Mouse (Mus musculus): ENCODE results near the gene Cyp2d12. TPM values are rescaled to one million over a fixed set of nuclear protein-coding genes. Genes with fewer than 3 reads are reported as not detected.
"Not testable (repeated sequence)": the region's sequence is repeated elsewhere in the genome, so short reads cannot be mapped to it uniquely, and the experiment has no call there.

Gene Cyp2d12
- not detected in 2 replicates for polyA plus RNA-seq (2015; fragmentation: Nextera tagmentation; extraction: Ambion mirVana)

- Histone ChIP-seq H3K27ac (replicated peaks) (no peak within 1 kb of the TSS), H3K9me3 (replicated peaks) (no peaks in the 10 kb centered on the region; the same call in 1 of the 2 replicates), H3K27me3 (no peaks in the 10 kb centered on the region), H3K4me1 (no peaks in the 10 kb centered on the region), H3K4me2 (replicated peaks) (no peak within 1 kb of the TSS), H3K36me3 (no peaks in the 10 kb centered on the region), H3K9ac (no peak within 1 kb of the TSS), H3K4me3 (replicated peaks) (no peak within 1 kb of the TSS)
- 83% methylated on average over 7 of the region's 7 CpGs for WGBS
- ATAC-seq (ENCODE audit: insufficient number of reproducible peaks, low FRiP score, low TSS enrichment, low read depth), result no peak
These were observed at the start of gene Cyp2d12 for GRCm38 (mm10) chr15:82554531-82555230. Cyp2d12 (plus strand) TSS chr15:82555072.

- Histone ChIP-seq H3K9me3 (replicated peaks) (0 out of 2 replicates have a peak, but pooled peaks cover 4% of the 10 kb centered on the region), H3K4me3 (replicated peaks) (no peak overlapping the region), H3K4me1 (no peaks in the 10 kb centered on the region), H3K36me3 (no peaks in the 10 kb centered on the region), H3K9ac (no peak overlapping the region), H3K27me3 (no peaks in the 10 kb centered on the region), H3K4me2 (replicated peaks) (no peak overlapping the region), H3K27ac (replicated peaks) (no peak overlapping the region)
- ATAC-seq (ENCODE audit: insufficient number of reproducible peaks, low FRiP score, low TSS enrichment, low read depth), result no peak
- 66% methylated on average over 3 of the region's 3 CpGs for WGBS
These were observed 47.9 kb upstream of the Cyp2d12 start for GRCm38 (mm10) chr15:82506971-82507370.

- WGBS, result 46% methylated on average over 4 of the region's 4 CpGs
- not testable (repeated sequence) for H3K36me3 ChIP-seq; H3K9ac ChIP-seq; ATAC-seq (ENCODE audit: insufficient number of reproducible peaks, low FRiP score, low TSS enrichment, low read depth); H3K4me3 ChIP-seq (replicated peaks); H3K27me3 ChIP-seq; H3K4me1 ChIP-seq; H3K27ac ChIP-seq (replicated peaks); H3K9me3 ChIP-seq (replicated peaks); H3K4me2 ChIP-seq (replicated peaks)
These were observed 47.1 kb upstream of the Cyp2d12 start for GRCm38 (mm10) chr15:82507740-82508139.

- not testable (repeated sequence) for H3K27ac ChIP-seq (replicated peaks); H3K4me3 ChIP-seq (replicated peaks); ATAC-seq (ENCODE audit: insufficient number of reproducible peaks, low FRiP score, low TSS enrichment, low read depth); H3K9ac ChIP-seq; H3K27me3 ChIP-seq; H3K9me3 ChIP-seq (replicated peaks); H3K4me2 ChIP-seq (replicated peaks); H3K4me1 ChIP-seq; H3K36me3 ChIP-seq
- WGBS, result 72% methylated on average over 4 of the region's 4 CpGs
These were observed 45.4 kb upstream of the Cyp2d12 start for GRCm38 (mm10) chr15:82509495-82509894.

GRCm38 (mm10) chr15:82510500-82510899 lies 44.4 kb upstream of the Cyp2d12 start:
- not testable (repeated sequence) for ATAC-seq (ENCODE audit: insufficient number of reproducible peaks, low FRiP score, low TSS enrichment, low read depth); H3K27ac ChIP-seq (replicated peaks); H3K27me3 ChIP-seq; H3K9ac ChIP-seq; H3K9me3 ChIP-seq (replicated peaks); H3K4me1 ChIP-seq; H3K4me3 ChIP-seq (replicated peaks); H3K36me3 ChIP-seq; H3K4me2 ChIP-seq (replicated peaks)

GRCm38 (mm10) chr15:82512111-82512510 lies 42.8 kb upstream of the Cyp2d12 start:
- not testable (repeated sequence) for H3K4me2 ChIP-seq (replicated peaks); H3K9ac ChIP-seq; H3K4me1 ChIP-seq; H3K27ac ChIP-seq (replicated peaks); H3K4me3 ChIP-seq (replicated peaks); H3K36me3 ChIP-seq; ATAC-seq (ENCODE audit: insufficient number of reproducible peaks, low FRiP score, low TSS enrichment, low read depth); H3K27me3 ChIP-seq; H3K9me3 ChIP-seq (replicated peaks)
- 59% methylated on average over 2 of the region's 2 CpGs for WGBS

- not testable (repeated sequence) for H3K4me3 ChIP-seq (replicated peaks); ATAC-seq (ENCODE audit: insufficient number of reproducible peaks, low FRiP score, low TSS enrichment, low read depth); H3K36me3 ChIP-seq; H3K9ac ChIP-seq; H3K9me3 ChIP-seq (replicated peaks); H3K4me2 ChIP-seq (replicated peaks); H3K27me3 ChIP-seq; H3K27ac ChIP-seq (replicated peaks); H3K4me1 ChIP-seq
- 85% methylated on average over 23 of the region's 23 CpGs for WGBS
These were observed 38.7 kb upstream of the Cyp2d12 start for GRCm38 (mm10) chr15:82516174-82516573.

- not testable (repeated sequence) for ATAC-seq (ENCODE audit: insufficient number of reproducible peaks, low FRiP score, low TSS enrichment, low read depth); H3K9me3 ChIP-seq (replicated peaks); H3K27ac ChIP-seq (replicated peaks); H3K4me1 ChIP-seq; H3K27me3 ChIP-seq; H3K36me3 ChIP-seq; H3K9ac ChIP-seq; H3K4me3 ChIP-seq (replicated peaks); H3K4me2 ChIP-seq (replicated peaks)
- 86% methylated on average over 8 of the region's 9 CpGs for WGBS
These were observed 27.5 kb upstream of the Cyp2d12 start for GRCm38 (mm10) chr15:82527371-82527770.

- not testable (repeated sequence) for H3K9ac ChIP-seq; ATAC-seq (ENCODE audit: insufficient number of reproducible peaks, low FRiP score, low TSS enrichment, low read depth); H3K4me1 ChIP-seq; H3K4me2 ChIP-seq (replicated peaks); H3K9me3 ChIP-seq (replicated peaks); H3K27me3 ChIP-seq; H3K27ac ChIP-seq (replicated peaks); H3K4me3 ChIP-seq (replicated peaks); H3K36me3 ChIP-seq
- 91% methylated on average over 3 of the region's 3 CpGs for WGBS
These were observed 22.2 kb upstream of the Cyp2d12 start for GRCm38 (mm10) chr15:82532721-82533120.

- not testable (repeated sequence) for H3K4me3 ChIP-seq (replicated peaks); H3K9me3 ChIP-seq (replicated peaks); H3K27ac ChIP-seq (replicated peaks); H3K4me2 ChIP-seq (replicated peaks); ATAC-seq (ENCODE audit: insufficient number of reproducible peaks, low FRiP score, low TSS enrichment, low read depth); H3K36me3 ChIP-seq; H3K27me3 ChIP-seq; H3K9ac ChIP-seq; H3K4me1 ChIP-seq
- WGBS, result 72% methylated on average over 3 of the region's 3 CpGs
These were observed 11.9 kb upstream of the Cyp2d12 start for GRCm38 (mm10) chr15:82542976-82543375.

- not testable (repeated sequence) for ATAC-seq (ENCODE audit: insufficient number of reproducible peaks, low FRiP score, low TSS enrichment, low read depth)
These were observed 10.3 kb upstream of the Cyp2d12 start for GRCm38 (mm10) chr15:82544561-82544960.

GRCm38 (mm10) chr15:82547753-82548152 lies 7.1 kb upstream of the Cyp2d12 start:
- 80% methylated on average over 4 of the region's 4 CpGs for WGBS
- H3K27ac ChIP-seq (replicated peaks); H3K4me2 ChIP-seq (replicated peaks); H3K4me3 ChIP-seq (replicated peaks); H3K27me3 ChIP-seq; H3K36me3 ChIP-seq; H3K9me3 ChIP-seq (replicated peaks); ATAC-seq (ENCODE audit: insufficient number of reproducible peaks, low FRiP score, low TSS enrichment, low read depth); H3K9ac ChIP-seq; H3K4me1 ChIP-seq: not testable (repeated sequence)

More at GRCm38 (mm10) chr15:82544561-82544960, 10.3 kb upstream of the Cyp2d12 start:
- not testable (repeated sequence) for H3K4me3 ChIP-seq (replicated peaks); H3K9ac ChIP-seq; H3K27me3 ChIP-seq; H3K27ac ChIP-seq (replicated peaks); H3K4me2 ChIP-seq (replicated peaks); H3K9me3 ChIP-seq (replicated peaks); H3K36me3 ChIP-seq; H3K4me1 ChIP-seq

All from embryonic facial prominence, embryonic 15.5 days (tissue).